ENCODE assay signal across 12 mouse cellular contexts in genomic region chr1:92079982-92080537, GRCm38 (mm10).
A peak's percentile ranks its signal among the peaks of the same experiment; 100 is the strongest.
DNase-seq lines count a peak whose midpoint lies in the region; ATAC-seq and TF ChIP-seq lines count a peak whose summit lies in the region.
"Had no signal": no experiment of that assay in that cellular context is flagged by ENCODE, and none has a peak within 500 bp of the region (broad histone marks: within the 10 kb centered on the region; RNA-seq: fewer than 3 reads in every experiment).

No protein-coding gene starts in this region.

- H3K27ac ChIP-seq in liver, postnatal 0 days (ENCODE audit: low read depth): no peak overlapping the region
- no peak overlapping the region for H3K27ac ChIP-seq in liver, embryonic 12.5 days
- no peak overlapping the region for H3K27ac ChIP-seq in hindbrain, embryonic 12.5 days
- H3K27ac ChIP-seq in hindbrain, embryonic 11.5 days (ENCODE audit: low read depth, low read length): no peak overlapping the region
- H3K27ac ChIP-seq: lung, embryonic 15.5 days had no signal

- no peaks in the 10 kb centered on the region for H3K36me3 ChIP-seq in liver, postnatal 0 days (replicated peaks; ENCODE audit: insufficient read depth, low read length)
- H3K36me3 ChIP-seq in liver, embryonic 12.5 days: no peaks in the 10 kb centered on the region
- H3K36me3 ChIP-seq in hindbrain, embryonic 12.5 days: no peaks in the 10 kb centered on the region
- H3K36me3 ChIP-seq in hindbrain, embryonic 11.5 days (ENCODE audit: control insufficient read depth, insufficient read depth, low read length): no peaks in the 10 kb centered on the region
- H3K36me3 ChIP-seq: lung, embryonic 15.5 days had no signal

- TF ChIP-seq EP300 in liver, postnatal 0 days (IDR thresholded peaks at IDR 0.05; ENCODE audit: low read depth): no peak

- H3K4me1 ChIP-seq in liver, postnatal 0 days (ENCODE audit: insufficient read depth): peaks cover 32% of the 10 kb centered on the region
- peaks cover 31% of the 10 kb centered on the region for H3K4me1 ChIP-seq in liver, embryonic 12.5 days
- H3K4me1 ChIP-seq in hindbrain, embryonic 12.5 days: peaks cover 11% of the 10 kb centered on the region; the same call in 1 of the 2 replicates
- no peaks in the 10 kb centered on the region for H3K4me1 ChIP-seq in hindbrain, embryonic 11.5 days (replicated peaks; ENCODE audit: control insufficient read depth, insufficient read depth, low read length)

- DNase-seq in liver, postnatal 0 days: peak; percentile 54
- peak; percentile 78 for DNase-seq in fibroblast of lung, adult 2 months (ENCODE audit: low read depth)
- peak; percentile 78 to 81 for DNase-seq in thymus, postnatal 36 days
- DNase-seq in cerebellum, postnatal 14 days: no peak
- DNase-seq in hindbrain, embryonic 11.5 days (ENCODE audit: low spot score): no peak
- DNase-seq: cerebellum, postnatal 25 days; kidney, adult 8-10 months; right cerebral cortex, adult 18-20 months had no signal

- H3K9ac ChIP-seq in liver, postnatal 0 days (replicated peaks): no peak overlapping the region
- H3K9ac ChIP-seq in liver, embryonic 12.5 days: no peak overlapping the region
- H3K9ac ChIP-seq in hindbrain, embryonic 12.5 days: no peak overlapping the region
- no peak overlapping the region for H3K9ac ChIP-seq in hindbrain, embryonic 11.5 days (ENCODE audit: low read depth, low read length)
- H3K9ac ChIP-seq: lung, embryonic 15.5 days had no signal

- no peaks in the 10 kb centered on the region for H3K9me3 ChIP-seq in liver, postnatal 0 days (ENCODE audit: low read length)
- H3K9me3 ChIP-seq in liver, embryonic 12.5 days (replicated peaks): no peaks in the 10 kb centered on the region
- H3K9me3 ChIP-seq in hindbrain, embryonic 12.5 days (replicated peaks): no peaks in the 10 kb centered on the region
- H3K9me3 ChIP-seq in hindbrain, embryonic 11.5 days (ENCODE audit: control insufficient read depth, low read length): no peaks in the 10 kb centered on the region
- H3K9me3 ChIP-seq: lung, embryonic 15.5 days had no signal

- no peak for ATAC-seq in liver, postnatal 0 days
- ATAC-seq in liver, embryonic 12.5 days: no peak
- ATAC-seq in megakaryocyte progenitor cell, adult 5-6 weeks (replicated peaks; ENCODE audit: poor library complexity): peak; percentile 79
- ATAC-seq in hindbrain, embryonic 12.5 days (ENCODE audit: low FRiP score): no peak
- no peak for ATAC-seq in hindbrain, embryonic 11.5 days (ENCODE audit: low FRiP score)

- TF ChIP-seq CTCF in liver, postnatal 0 days (IDR thresholded peaks at IDR 0.05; ENCODE audit: low read depth): no peak

- H3K4me2 ChIP-seq in liver, postnatal 0 days (ENCODE audit: low read depth, low read length): peak overlapping the region; percentile 6; the same call in 1 of the 2 replicates
- H3K4me2 ChIP-seq in liver, embryonic 12.5 days: no peak overlapping the region
- no peak overlapping the region for H3K4me2 ChIP-seq in hindbrain, embryonic 12.5 days (replicated peaks)
- no peak overlapping the region for H3K4me2 ChIP-seq in hindbrain, embryonic 11.5 days (replicated peaks; ENCODE audit: low read depth, low read length)
- H3K4me2 ChIP-seq: lung, embryonic 15.5 days had no signal

- H3K4me3 ChIP-seq in liver, postnatal 0 days (ENCODE audit: low read depth, low read length): no peak overlapping the region
- no peak overlapping the region for H3K4me3 ChIP-seq in liver, embryonic 12.5 days
- H3K4me3 ChIP-seq in hindbrain, embryonic 12.5 days: no peak overlapping the region
- H3K4me3 ChIP-seq in hindbrain, embryonic 11.5 days (ENCODE audit: low read depth, low read length): no peak overlapping the region
- H3K4me3 ChIP-seq: lung, embryonic 15.5 days had no signal

- 43% methylated on average over 11 of the region's 11 CpGs for WGBS in liver, postnatal 0 days (ENCODE audit: insufficient replicate concordance)
- WGBS in liver, embryonic 12.5 days (ENCODE audit: insufficient replicate concordance): 45% methylated on average over 11 of the region's 11 CpGs
- WGBS in hindbrain, embryonic 12.5 days: 90% methylated on average over 11 of the region's 11 CpGs
- WGBS in hindbrain, embryonic 11.5 days: 93% methylated on average over 11 of the region's 11 CpGs

- H3K27me3 ChIP-seq in liver, postnatal 0 days (ENCODE audit: insufficient read depth, low read length): no peaks in the 10 kb centered on the region
- no peaks in the 10 kb centered on the region for H3K27me3 ChIP-seq in liver, embryonic 12.5 days (replicated peaks)
- no peaks in the 10 kb centered on the region for H3K27me3 ChIP-seq in hindbrain, embryonic 12.5 days
- no peaks in the 10 kb centered on the region for H3K27me3 ChIP-seq in hindbrain, embryonic 11.5 days (ENCODE audit: control insufficient read depth, insufficient read depth, low read length)
- H3K27me3 ChIP-seq: lung, embryonic 15.5 days had no signal

Comparison
In these comparisons a context has a peak if more than half of its experiments do, and no peak if none do; other contexts are left out.
1. DNase-seq: peak in liver, postnatal 0 days (single experiment), fibroblast of lung, adult 2 months (single experiment) and thymus, postnatal 36 days (2 of 2); none in cerebellum, postnatal 14 days (0 of 2) and hindbrain, embryonic 11.5 days (single experiment).